Mouse (Mus musculus) frontal cortex, adult (tissue): ENCODE measurements around the gene Gm17662.

Experiments used
- ATAC-seq: cut with Nextera tagmentation; 2 replicates; pipeline ENCODE4 v1.9.2; 2017; ENCODE audit warnings: mild to moderate bottlenecking, moderate library complexity, mixed read lengths; ENCODE audit not compliant: low TSS enrichment

The Gm17662 gene

GRCm38 (mm10) chr4:104888499-104889262 lies 31.6 kb downstream of the Gm17662 start:
- ATAC-seq, result no peak

DNA sequence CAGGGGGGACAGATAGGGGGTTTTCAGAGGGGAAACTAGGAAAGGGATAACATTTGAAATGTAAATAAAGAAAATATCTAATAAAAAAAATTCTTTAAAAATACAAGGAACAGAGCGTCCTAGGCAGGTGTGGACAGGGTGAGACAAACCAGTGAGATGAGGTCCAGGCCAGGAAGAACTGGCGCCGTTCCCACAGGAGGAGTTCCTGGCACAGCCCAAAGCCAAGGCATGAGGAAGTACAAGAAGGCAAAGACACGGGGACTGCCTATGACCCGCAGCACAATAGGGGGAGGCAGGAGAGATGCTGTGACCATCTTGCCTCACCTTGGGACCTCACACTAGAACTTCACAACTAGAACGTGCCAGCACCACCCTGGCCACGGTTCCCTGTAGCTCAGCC lies 34.6 kb downstream of the Gm17662 start:
- ATAC-seq, result no peak

GRCm38 (mm10) chr4:104893588-104893987 lies 36.5 kb downstream of the Gm17662 start:
- ATAC-seq, result no peak

DNA sequence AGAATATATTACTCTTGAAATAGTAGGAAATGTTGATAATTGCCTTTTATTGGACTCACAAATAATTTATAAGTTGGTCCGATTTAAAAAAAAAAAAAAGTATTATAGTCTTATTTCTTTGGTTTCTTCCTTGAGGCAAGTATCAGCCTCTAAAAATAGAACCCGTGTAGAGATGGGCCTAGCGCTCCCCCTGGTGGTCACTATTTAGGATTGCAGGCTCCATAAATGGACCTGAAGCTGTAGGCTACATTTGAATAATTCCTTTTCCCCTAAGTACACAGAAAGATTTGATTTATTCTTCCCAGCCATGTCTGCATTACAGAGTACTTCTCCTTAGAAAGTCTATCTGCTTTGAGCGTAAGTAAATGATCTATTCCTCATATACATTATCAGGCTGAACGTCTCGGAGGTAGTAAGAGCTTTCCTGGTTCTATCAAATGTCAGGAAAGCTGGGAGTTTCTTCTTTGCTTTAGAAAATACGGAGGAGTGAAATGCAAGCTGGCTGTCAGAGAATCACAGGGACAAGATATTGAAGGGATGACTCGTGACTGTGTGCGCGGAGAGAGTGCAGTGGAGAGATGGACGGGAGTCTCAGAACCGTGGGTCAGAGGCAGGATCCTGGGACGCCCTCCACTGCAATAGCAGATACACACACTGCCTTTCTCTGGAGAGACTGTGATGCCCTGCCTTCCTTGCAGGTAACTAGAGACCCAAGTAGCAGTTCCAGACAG lies 37.0 kb downstream of the Gm17662 start:
- ATAC-seq, result peak; percentile 72

DNA sequence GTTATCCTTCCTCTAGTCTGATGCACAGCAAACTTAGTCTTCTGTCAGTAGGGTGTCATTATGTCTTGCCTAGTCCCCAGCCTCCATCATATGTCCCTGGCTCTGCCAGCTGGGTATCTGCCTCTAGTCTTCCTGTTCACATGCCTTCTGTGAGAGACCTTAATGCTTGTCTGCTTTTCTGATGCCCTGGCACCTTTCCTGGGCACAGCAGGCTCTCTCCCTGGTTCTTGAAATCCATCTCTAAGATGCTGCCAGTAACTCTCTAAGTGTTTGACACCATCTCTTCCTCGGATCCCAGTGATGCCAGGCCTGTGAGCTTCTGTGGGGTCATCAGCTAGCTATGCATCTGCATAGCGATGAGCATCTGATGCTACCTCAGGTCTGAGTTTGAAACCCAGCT lies 45.7 kb downstream of the Gm17662 start:
- no peak for ATAC-seq

DNA sequence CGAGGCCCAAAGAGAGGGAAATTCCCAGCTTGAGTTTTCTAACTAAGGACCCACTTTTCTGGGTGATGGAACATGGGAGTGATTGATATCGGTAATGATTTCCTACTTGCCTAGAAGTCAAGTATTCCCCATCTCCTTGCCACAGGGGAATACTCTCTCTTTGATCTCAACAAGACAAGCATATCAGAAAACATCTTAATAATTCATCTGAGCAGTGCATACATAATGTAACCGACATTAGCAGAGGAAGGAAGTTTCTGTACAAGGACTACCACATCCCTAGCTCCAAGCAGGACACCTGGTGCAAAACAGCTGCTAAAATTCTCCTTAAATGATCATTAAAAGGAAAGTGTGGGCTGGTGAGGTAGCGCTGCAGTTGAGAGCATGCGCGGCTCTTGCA lies 47.9 kb downstream of the Gm17662 start:
- ATAC-seq, result no peak
